ENCODE assay signal across 15 mouse cellular contexts in genomic region chr14:14308938-14309337, GRCm38 (mm10). TPM values are rescaled to one million over a fixed set of nuclear protein-coding genes. Genes with fewer than 3 reads are reported as not detected.
DNase-seq lines count a peak whose midpoint lies in the region; ATAC-seq lines count a peak whose summit lies in the region.
"Had no signal": no experiment of that assay in that cellular context is flagged by ENCODE, and none has a peak within 500 bp of the region (broad histone marks: within the 10 kb centered on the region; RNA-seq: fewer than 3 reads in every experiment).

No protein-coding gene starts in this region.

- H3K27ac ChIP-seq in heart, embryonic 16.5 days (ENCODE audit: low read length) = no peak overlapping the region
- H3K27ac ChIP-seq in neural tube, embryonic 15.5 days (replicated peaks) = no peak overlapping the region
- no peak overlapping the region for H3K27ac ChIP-seq in hindbrain, embryonic 12.5 days
- H3K27ac ChIP-seq: embryonic facial prominence, embryonic 12.5 days had no signal

- H3K4me1 ChIP-seq in heart, embryonic 16.5 days (ENCODE audit: control insufficient read depth, insufficient read depth, low read length) = no peaks in the 10 kb centered on the region
- H3K4me1 ChIP-seq in neural tube, embryonic 15.5 days = no peaks in the 10 kb centered on the region
- no peaks in the 10 kb centered on the region for H3K4me1 ChIP-seq in hindbrain, embryonic 12.5 days
- H3K4me1 ChIP-seq: embryonic facial prominence, embryonic 12.5 days had no signal

- H3K4me2 ChIP-seq in heart, embryonic 16.5 days (ENCODE audit: low read depth, low read length) = peak overlapping the region; percentile 36
- H3K4me2 ChIP-seq in neural tube, embryonic 15.5 days = peak overlapping the region; percentile 33
- no peak overlapping the region; the same call in 1 of the 2 replicates for H3K4me2 ChIP-seq in hindbrain, embryonic 12.5 days (replicated peaks)
- H3K4me2 ChIP-seq: embryonic facial prominence, embryonic 12.5 days had no signal

- no peaks in the 10 kb centered on the region for H3K36me3 ChIP-seq in heart, embryonic 16.5 days (ENCODE audit: control insufficient read depth, insufficient read depth)
- H3K36me3 ChIP-seq in neural tube, embryonic 15.5 days = no peaks in the 10 kb centered on the region
- no peaks in the 10 kb centered on the region for H3K36me3 ChIP-seq in hindbrain, embryonic 12.5 days
- H3K36me3 ChIP-seq: embryonic facial prominence, embryonic 12.5 days had no signal

- 42% methylated on average over 16 of the region's 16 CpGs for WGBS in heart, embryonic 16.5 days
- 63% methylated on average over 16 of the region's 16 CpGs for WGBS in neural tube, embryonic 15.5 days
- 52% methylated on average over 16 of the region's 16 CpGs for WGBS in hindbrain, embryonic 12.5 days

- no peak overlapping the region for H3K9ac ChIP-seq in heart, embryonic 16.5 days (ENCODE audit: low read length)
- H3K9ac ChIP-seq in neural tube, embryonic 15.5 days (replicated peaks) = no peak overlapping the region
- no peak overlapping the region for H3K9ac ChIP-seq in hindbrain, embryonic 12.5 days
- H3K9ac ChIP-seq: embryonic facial prominence, embryonic 12.5 days had no signal

- H3K9me3 ChIP-seq in heart, embryonic 16.5 days (replicated peaks; ENCODE audit: control insufficient read depth, low read length) = no peaks in the 10 kb centered on the region
- H3K9me3 ChIP-seq in neural tube, embryonic 15.5 days (replicated peaks) = no peaks in the 10 kb centered on the region
- H3K9me3 ChIP-seq in hindbrain, embryonic 12.5 days (replicated peaks) = no peaks in the 10 kb centered on the region
- H3K9me3 ChIP-seq: embryonic facial prominence, embryonic 12.5 days had no signal

- no peaks in the 10 kb centered on the region for H3K27me3 ChIP-seq in heart, embryonic 16.5 days (ENCODE audit: control insufficient read depth, insufficient read depth, low read length)
- H3K27me3 ChIP-seq in neural tube, embryonic 15.5 days (replicated peaks) = no peaks in the 10 kb centered on the region
- H3K27me3 ChIP-seq in hindbrain, embryonic 12.5 days = no peaks in the 10 kb centered on the region
- H3K27me3 ChIP-seq: embryonic facial prominence, embryonic 12.5 days had no signal

- intact Hi-C loops in heart, postnatal 25 days (cut with DNase I) = no loop called here

- no peak for DNase-seq in heart, postnatal 25 days (ENCODE audit: low spot score)
- peak; percentile 4 for DNase-seq in right cerebral cortex, postnatal 4 days
- no peak for DNase-seq in right cerebral cortex, postnatal 25 days
- DNase-seq in cerebellum, postnatal 10 days = peak; percentile 78 to 81
- no peak for DNase-seq in Muller cell, postnatal 12 days (ENCODE audit: inconsistent ontology term)
- DNase-seq: adrenal gland, postnatal 36 days; kidney, adult 18-20 months; thymus, postnatal 4 days had no signal

- H3K4me3 ChIP-seq in heart, embryonic 16.5 days (ENCODE audit: low read length) = 0 out of 2 replicates have a peak overlapping the region, but pooled peaks have one; percentile 16
- H3K4me3 ChIP-seq in neural tube, embryonic 15.5 days (replicated peaks) = 0 out of 2 replicates have a peak overlapping the region, but pooled peaks have one; percentile 9
- no peak overlapping the region for H3K4me3 ChIP-seq in hindbrain, embryonic 12.5 days
- H3K4me3 ChIP-seq: embryonic facial prominence, embryonic 12.5 days had no signal

- no peak for ATAC-seq in heart, embryonic 16.5 days (replicated peaks; ENCODE audit: extremely low read depth, insufficient read depth, low FRiP score)
- no peak for ATAC-seq in neural tube, embryonic 15.5 days (ENCODE audit: low FRiP score)
- no peak for ATAC-seq in hindbrain, embryonic 12.5 days (ENCODE audit: low FRiP score)
- ATAC-seq: lung, postnatal 0 days had no signal

RNA-seq across cellular contexts. Expression of gene Olfr31, which starts 13.7 kb away (rescaled TPM):
- polyA plus RNA-seq in heart, embryonic 16.5 days (2015; fragmentation: Nextera tagmentation; extraction: Ambion mirVana) = not detected in 2 replicates
- not detected for total RNA-seq in heart, postnatal 25 days (2021)
- 0.04 TPM in 1 of 2 replicates, not detected in the other for polyA plus RNA-seq in neural tube, embryonic 15.5 days (2015; fragmentation: Nextera tagmentation; extraction: Ambion mirVana)
- not detected in 2 replicates for polyA plus RNA-seq in hindbrain, embryonic 12.5 days (2016; fragmentation: Nextera tagmentation; extraction: Ambion mirVana)
- total RNA-seq: adrenal gland, postnatal 36 days; gastrocnemius, adult 18-20 months had no signal
- polyA plus RNA-seq: embryonic facial prominence, embryonic 12.5 days; lung, postnatal 0 days; small intestine, adult 2 months had no signal

RNA-seq across cellular contexts. Expression of gene Il3ra, which starts 37.1 kb away (rescaled TPM):
- polyA plus RNA-seq in heart, embryonic 16.5 days (2015; fragmentation: Nextera tagmentation; extraction: Ambion mirVana) = 4.7 and 6.9 TPM in 2 replicates
- total RNA-seq in heart, postnatal 25 days (2021) = 1 to 10 TPM; 4.1 to 4.8 TPM
- polyA plus RNA-seq in neural tube, embryonic 15.5 days (2015; fragmentation: Nextera tagmentation; extraction: Ambion mirVana) = 2.9 and 4.3 TPM in 2 replicates
- polyA plus RNA-seq in hindbrain, embryonic 12.5 days (2016; fragmentation: Nextera tagmentation; extraction: Ambion mirVana) = 2.8 and 3.7 TPM in 2 replicates

Comparison
In these comparisons a context has a peak if more than half of its experiments do, and no peak if none do; other contexts are left out.
1. DNase-seq: peak in right cerebral cortex, postnatal 4 days (single experiment) and cerebellum, postnatal 10 days (2 of 2); none in heart, postnatal 25 days (single experiment), right cerebral cortex, postnatal 25 days (single experiment) and Muller cell, postnatal 12 days (single experiment).